Mouse (Mus musculus): ENCODE results near the gene Camk2n2.
"Not testable (repeated sequence)": the region's sequence is repeated elsewhere in the genome, so short reads cannot be mapped to it uniquely, and the experiment has no call there.

Gene Camk2n2

DNA sequence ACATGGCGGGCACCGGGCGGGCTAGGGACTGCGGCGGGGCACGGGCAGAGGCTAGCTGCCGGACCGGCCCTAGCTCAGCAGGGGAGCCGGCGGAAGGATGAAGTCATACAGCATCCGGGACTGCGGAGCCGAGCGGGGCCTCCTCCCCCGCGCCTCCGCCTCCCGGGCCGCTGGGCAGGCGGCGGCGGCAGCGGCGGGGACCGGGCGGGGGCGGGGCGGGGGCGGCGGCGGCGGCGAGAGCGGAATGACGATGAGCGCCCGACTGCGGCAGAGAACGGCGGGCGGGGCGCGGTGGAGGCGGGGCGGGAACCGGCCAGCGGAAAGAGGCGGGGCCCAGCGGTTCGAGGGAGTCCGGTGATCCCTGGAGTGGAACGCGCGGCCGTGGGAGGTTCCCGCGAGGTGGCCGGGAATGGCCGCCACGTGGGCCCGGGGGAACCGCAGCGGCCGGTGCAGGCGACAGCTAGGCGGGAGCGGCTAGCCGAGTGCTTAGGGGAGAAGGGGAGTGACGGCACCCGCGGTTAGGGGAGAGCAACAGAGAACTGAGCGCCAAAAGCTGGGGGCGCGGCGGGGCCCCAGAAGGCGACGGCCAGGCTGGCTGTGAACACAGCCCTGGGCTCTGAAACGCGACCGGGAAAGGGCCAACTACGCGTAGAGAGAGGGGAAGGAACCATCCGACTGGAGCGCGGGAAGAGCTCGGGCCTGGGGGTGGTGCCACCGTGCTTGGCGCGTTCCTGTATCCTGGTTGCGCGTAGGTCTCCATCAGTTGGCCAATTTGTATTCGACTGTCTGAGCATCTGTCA, at the start of gene Camk2n2:
Camk2n2 (minus strand) TSS at position 97 of the 800 bp plus-strand sequence.
- peak; percentile 48 for DNase-seq

DNA sequence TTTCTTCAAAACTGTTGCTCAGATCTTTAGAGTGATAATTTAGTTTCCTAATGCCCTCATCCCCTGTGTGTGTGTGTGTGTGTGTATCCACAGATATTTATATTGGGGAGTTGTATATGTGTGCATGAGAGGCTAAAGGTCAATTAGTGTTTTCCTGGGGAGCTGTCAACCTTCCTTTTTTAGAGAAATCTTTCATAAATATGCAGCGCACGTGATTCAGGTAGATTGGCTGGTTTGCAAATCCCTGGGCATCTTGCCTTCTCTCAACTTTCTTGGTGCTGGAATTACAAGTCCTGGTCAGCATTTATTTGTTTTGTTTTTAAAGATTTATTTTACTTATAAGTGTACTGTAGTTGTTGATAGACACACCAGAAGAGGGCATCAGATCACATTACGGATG, 49.2 kb upstream of the Camk2n2 start:
- DNase-seq: no peak

DNA sequence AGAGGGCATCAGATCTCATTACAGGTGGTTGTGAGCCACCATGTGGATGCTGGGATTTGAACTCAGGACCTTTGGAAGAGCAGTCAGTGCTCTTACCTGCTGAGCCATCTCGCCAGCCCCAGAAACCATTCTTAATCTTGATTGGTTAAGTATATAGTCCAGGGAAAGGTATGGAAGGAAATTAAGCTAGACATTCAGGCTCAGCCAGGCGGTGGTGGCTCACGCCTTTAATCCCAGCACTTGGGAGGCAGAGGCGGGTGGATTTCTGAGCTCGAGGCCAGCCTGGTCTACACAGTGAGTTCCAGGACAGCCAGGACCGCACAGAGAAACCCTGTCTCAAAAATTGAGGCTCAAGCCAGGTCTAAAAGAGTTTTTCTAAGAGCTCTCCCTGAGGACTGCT, 46.9 kb upstream of the Camk2n2 start, which contains the start of gene Eif4g1:
Eif4g1 (plus strand) TSS at position 301 of the 400 bp plus-strand sequence.
- not testable (repeated sequence) for DNase-seq

DNA sequence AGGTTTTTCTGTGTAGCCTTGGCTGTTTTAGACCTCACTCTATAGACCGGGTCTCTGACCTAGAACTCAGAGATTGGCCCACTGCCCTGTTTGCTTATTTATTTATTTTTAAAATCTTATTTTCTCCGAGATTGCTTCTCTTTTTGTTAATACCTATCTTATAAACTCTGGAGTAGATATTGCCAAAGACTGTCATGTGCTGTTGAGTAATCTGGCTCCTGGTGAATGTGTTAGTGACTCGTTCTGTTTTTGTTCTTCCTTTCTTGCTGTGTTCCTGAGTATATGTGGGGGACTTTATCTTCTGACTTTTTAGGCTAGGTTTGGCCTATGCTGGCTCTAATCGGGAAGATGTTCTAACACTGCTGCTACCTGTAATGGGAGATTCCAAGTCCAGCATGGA, 36.6 kb upstream of the Camk2n2 start:
- DNase-seq: no peak

DNA sequence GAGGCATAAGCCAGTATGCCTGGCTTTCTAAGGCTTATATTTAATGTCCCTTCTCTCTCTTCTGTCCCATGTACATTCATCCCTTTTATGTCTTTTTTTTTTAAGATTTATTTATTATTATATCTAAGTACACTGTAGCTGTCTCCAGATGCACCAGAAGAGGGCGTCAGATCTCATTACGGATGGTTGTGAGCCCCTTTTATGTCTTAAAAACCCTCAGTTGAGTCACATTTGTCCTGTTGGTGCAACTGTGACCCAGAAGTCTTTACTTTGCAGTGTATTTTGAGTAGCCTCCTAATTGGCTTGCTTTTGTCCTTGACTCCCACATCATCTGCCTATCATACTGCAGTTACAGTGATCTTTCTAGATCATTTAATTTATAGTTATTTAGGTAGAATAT, 32.2 kb upstream of the Camk2n2 start:
- DNase-seq: no peak

DNA sequence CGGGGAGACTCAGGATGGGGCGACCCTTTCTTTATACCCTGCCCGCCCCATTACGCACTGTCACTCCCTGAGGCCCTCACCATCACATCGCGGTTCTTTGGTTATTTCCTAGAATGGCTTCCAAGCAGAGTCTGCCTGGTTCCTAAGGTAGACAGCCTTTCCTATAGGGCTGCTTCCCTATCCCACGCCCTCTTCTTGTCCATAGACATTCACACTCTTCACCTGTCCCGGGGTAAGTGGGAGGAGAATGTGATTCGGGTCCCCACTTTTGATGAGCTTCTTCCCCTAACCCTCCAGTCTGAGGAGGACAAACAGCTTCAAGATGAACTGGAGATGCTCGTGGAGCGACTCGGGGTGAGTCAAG, 30.8 kb upstream of the Camk2n2 start:
- DNase-seq: no peak

DNA sequence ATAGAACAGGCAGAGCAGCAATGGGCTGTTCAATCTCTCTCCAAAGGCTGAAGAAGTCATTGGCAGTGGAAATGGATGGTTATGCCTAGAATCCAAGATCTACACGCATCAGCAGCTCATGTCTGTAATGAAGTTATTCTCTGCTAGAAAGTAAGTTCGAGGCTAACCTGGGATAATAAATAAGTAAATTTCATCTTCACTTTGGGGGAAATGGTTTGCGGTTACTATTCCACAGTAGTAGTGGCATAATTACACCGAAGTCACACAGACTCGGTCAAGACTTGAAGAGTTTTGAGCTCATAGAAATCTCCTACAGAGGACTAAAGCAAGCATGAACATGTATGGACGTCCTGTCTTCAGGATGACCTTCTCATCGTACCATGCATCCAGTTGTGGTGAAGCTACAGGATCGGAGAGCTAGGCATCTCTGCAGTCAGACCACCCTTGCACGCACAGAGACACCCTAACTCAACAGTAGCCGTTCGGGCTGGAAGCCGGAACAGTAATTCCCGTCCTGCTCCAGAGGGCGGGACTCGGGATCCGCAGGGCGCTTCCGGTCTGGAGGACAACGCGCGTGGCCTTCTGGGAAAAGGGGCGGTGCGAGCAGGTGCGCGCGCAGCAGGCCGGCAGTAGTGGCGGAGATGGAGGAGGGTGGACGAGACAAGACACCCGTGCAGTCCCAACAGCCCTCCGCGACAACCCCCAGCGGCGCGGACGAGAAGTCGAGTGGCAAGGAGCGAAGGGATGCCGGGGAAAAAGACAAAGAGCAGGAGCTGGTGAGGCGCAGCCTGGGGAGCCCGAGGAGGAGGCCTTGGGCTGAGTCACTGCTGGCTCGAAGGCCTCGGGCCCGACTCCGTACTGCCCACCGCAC, 30.2 kb upstream of the Camk2n2 start, which contains the start of gene Psmd2:
Psmd2 (plus strand) TSS at position 577 of the 871 bp plus-strand sequence.
- peak; percentile 95 for DNase-seq

DNA sequence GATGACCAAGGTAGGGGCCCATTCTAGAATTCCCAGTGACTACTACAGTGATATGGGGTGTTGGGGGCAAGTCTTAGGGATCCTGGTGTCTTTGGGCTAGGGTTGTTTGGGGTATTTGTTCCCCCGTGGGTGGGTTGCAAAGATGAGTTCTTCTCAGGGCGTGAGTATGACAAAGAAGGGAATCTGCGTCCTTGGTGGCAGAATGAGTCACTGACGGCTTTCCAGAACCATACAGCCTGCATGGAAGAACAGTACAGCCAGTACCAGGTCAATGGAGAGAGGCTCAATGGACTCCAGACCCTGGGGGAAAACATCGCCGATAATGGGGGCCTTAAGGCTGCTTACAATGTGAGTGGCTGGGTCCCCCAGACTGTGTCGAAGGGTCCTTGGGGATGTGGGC, 22.8 kb upstream of the Camk2n2 start:
- DNase-seq: no peak

DNA sequence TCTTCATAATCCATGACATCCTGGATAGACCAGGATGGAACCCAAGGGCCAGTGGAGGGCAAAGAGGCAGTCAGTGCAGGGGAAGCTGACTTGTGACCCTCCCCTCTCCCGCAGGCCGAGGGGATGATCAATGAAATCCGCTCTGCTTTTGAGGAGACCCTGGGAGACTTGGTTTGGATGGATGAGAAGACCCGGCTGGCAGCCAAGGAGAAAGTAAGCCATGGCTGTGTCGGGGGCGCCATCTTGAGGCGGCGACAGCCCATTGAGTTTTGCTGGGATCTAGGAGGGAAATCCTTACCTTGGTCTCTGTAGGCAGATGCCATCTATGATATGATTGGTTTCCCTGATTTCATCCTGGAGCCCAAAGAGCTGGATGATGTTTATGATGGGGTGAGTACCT, 21.1 kb upstream of the Camk2n2 start:
- peak; percentile 64 for DNase-seq

DNA sequence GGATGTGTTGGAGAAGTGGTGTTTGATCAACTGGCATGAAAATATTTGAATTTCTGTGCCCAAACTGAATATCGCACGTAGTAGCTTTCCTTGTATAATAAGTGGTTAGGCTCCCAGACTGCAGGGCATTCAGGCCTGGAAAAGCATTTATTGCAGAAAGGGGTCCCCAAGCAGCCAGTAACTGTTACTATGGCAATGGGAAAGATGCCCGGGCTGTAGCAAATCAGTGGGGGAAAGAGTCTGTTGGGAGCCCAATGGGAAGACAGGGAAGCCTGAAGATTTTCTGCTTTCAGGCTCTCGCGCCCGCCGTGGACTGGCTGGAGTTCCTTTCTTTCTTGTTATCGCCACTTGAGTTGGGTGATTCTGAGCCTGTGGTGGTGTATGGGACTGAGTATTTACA, 17.3 kb upstream of the Camk2n2 start:
- no peak for DNase-seq

DNA sequence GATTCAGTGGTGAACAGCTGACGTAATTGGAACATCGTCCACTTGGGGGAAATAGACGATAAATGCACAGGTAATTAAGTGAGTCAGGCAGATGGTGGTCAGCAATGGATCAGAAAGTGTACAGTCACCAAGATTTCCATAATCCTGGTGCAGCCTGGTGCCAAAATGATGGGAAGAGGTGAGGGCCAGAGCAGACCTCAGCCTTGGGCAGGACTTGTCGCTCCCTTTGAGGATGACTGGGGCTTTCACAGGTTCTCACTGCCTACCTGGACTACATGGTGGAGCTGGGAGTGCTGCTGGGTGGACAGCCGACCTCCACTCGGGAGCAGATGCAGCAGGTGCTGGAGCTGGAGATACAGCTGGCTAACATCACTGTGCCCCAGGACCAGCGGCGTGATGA, 16.3 kb upstream of the Camk2n2 start:
- no peak for DNase-seq

DNA sequence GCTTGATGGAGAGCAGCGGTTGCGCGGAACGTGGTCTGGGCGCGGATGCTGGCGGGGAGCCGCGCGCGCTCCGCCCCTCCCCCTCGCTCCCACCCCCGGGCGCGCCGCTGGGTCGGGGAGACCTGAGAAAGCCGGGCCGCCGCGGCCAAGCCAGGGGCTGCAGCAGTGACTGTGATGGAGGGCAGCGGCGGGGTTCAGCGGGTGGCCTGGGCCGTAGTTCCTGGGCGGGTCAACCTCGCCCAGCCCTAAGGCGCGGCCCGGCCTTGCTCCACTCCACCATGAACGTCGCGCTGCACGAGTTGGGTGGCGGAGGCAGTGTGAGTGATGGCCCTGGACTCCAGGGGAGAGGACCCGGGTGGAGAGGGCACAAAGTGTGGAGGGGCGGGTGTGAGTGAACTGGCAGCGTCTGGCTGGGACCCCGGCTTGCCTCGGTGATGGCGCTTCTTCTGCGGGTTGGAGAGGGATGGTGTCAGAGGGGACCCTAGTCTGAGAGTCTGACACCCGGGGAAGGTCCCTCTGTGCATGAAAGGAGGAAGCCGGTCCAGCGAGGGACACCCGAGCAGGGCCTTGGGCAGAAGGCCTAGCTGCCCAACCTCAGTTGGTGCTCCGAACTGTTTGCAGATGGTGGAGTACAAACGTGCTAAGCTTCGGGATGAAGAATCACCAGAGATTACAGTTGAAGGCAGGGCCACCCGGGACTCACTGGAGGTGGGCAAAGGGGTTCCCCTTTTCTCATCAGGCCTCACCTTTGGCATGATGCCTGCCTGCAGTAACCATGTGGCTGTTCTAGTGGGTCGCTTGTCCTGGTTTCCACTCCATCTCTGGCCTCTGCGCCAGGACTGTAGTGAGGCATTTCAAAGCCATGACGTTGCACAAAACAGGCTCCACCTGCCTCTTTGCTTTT, 8.9 kb upstream of the Camk2n2 start, which contains the start of gene Ece2:
Ece2 (plus strand) TSS at position 98 of the 904 bp plus-strand sequence.
- peak; percentile 8 for DNase-seq

DNA sequence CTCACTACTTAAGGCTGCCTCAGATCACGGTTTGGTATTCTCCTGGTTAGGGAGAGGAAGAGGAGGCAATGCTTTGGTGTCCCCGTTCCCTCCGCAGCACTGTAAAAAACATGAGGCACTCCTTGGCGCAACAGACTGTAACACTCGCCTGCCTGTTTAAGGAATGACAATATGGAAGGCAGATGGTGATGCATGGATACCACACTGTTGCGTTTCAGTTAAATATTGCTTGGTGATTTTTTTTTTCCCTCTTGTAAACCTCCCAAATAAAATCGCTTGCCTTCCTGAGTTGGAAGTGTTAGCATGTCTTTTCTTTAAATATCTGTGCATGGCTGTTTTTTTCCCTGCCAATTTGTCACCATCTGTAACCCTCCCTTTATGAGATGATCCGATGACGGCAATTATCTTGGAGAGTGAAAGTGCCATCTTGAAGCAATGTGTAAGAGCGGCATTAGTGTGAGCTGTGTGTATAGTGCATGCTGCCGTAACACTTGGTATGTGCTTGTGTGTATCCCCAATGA, 7.8 kb upstream of the Camk2n2 start:
- DNase-seq: no peak

DNA sequence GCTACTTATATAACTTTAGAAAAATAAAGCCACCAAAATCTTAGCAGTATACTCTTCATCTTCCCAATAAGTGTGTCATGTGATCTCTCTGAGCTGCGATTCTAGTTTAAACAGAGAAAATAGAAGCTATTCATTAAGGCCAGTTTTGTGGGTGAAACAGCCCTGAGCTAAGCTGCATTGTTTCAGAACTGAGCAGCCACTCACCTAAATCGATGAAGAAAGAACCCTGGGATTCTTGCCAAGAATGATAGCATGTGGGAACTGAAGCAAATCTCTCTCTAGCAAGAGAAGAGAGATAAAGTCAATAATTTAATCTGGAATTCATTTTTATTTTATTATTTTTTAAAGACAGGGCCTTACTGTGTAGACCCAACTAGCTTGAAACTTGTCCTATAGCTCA, 2.1 kb upstream of the Camk2n2 start:
- no peak for DNase-seq

DNA sequence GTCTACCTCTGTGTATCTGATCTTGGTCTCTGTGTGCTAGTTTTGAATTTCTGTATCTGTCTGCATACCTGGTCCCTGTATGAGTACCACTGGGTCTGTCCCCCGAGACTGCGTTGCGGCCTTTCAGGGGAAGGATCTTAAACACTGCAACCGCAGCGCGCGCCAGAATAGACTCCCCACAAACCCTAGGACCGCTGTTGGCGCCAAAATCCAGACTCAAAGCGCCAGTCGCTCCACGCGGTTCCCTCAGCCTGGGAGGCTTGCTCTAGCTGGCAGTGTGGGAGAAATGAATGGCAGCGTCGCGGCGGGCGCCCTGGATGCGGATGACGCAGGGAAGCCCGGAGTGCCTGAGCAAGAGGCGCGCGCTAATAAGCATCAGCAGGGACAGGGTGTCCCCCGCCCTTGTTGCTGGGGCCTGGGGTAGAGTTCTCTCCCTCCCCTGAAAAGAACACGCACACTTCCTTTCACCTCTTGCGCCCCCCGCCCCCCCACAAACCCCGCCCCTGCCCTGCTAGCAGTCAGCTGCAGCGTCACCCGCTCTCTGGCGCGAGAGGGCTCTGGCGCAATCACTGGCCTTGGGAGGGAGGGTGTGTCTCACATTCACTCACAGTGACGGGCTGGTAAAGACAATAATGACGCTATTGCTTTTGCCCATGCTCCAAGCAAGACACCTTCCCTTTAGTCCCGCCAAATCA, 1.1 kb upstream of the Camk2n2 start:
- DNase-seq: peak; percentile 35

DNA sequence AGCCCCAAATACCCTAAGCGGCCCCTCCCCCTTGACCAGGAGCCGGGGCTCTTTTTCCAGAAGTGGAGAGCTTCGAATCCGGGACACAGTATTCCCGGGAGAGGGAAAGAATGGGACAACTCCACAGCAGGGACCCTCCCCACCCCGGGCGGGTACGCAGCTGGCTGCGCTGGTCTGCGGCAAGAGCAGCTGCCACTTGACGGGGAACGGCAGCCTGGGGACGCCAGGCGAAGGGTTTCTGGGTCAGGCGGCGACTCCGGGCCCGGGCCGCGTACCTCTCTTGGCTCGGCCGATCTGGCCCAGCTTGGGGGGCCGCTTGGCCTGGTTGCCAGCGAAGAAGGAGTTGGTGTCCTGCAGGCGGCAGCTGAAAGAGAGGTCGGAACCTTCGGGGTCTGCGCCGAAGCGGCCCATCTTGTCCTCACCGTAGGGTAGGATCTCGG, 316 bp downstream of the Camk2n2 start:
- DNase-seq: peak; percentile 23

DNA sequence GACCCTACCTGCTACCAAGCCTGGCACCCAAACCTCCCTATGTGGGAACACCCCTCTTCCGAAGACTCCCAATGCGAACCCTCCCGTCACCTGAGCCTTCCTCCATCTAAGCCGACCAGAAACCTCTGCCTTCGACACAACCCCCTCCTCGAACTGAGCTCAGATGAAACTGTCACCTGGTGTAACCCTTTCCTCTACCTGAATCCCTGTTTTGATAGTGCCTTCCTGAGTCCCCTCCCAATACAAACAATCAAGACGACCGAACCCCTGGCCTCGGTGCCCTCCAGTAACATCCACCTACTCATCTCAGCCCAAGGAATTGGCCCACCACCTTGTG, 720 bp downstream of the Camk2n2 start:
- peak; percentile 8 for DNase-seq

DNA sequence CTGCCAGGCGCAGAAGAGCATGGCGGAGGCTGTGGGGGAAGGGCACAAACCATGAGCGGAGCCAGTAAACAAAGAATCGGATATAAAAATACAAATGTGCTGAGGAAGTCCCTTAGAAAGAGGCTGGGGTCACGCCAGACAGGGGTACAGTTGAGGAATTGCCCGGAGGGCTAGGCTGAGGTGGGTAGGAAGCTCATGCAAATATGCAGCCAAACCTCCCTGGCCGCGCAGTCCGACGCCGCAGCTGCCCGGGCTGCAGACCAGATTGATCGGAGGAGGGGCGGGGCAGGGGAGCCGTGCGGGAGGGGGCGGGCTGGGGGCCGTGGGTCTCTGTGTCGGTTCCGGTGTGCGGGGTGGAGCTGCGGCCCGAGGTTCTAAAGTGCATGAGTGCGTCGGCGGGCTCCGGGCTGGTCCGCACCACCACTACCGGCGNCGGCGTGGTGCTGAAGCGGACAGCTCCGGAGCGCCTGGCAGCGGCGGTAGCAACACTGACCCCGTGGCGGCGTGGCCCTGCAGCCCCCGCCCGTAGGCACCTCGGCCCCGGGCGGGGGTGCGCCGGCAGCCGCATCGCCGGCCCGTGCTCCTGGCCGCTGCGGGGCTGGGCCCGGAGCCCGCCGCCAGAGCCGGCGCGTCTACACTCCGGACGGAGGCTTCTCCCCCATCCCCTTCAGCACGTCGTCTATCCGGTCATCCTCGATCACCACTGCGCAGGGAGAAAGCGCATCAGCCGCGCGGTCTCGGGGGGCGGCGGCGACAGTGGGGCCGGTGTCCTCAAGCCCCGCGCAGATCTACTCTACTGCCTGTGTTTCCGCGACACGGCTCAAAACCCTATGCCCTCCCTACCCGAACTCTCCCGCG, 1.3 kb downstream of the Camk2n2 start:
- DNase-seq: no peak

DNA sequence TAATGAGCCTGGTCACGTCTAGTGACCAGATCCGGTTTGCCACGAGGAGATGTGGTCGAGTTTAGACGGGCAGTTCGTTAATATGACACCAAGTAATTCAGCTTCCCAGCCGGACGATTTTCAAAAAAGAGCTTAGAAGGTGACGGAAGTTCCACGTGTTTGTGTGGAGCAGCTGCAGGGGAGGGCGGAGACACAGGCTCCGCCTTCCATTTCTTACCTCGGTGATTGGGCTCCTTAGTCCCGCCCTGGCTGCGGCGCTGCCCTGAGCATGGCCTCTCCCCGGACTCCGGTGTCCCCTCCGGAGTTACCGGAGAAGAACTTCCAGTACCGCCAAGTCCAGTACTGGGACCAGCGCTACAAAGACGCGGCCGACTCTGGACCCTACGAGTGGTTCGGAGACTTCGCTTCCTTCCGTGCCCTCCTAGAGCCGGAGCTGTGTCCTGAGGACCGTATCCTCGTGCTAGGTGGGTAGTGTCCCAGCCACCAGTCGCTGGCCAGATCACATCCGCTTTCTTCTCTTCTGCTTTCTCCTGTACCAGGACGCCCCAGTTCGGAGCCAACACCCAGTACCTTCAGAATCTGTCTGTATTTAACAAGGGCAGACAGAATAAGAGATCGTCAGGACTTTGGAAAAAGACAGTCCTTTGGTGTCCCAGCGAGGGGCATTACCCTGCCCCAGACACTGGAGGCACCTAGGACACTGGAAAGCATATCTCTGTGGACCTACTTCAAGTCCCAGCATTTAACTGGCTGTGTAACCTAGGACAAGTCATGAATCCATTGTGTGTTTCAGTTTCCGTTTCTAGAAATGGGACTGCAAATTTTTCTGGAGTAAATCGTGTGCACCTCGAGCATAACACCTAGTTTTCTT, 9.5 kb downstream of the Camk2n2 start, which contains the start of the genes Eef1akmt4, Gm49333 and Alg3:
Eef1akmt4 (plus strand) TSS at position 237 of the 871 bp plus-strand sequence.
Gm49333 (plus strand) TSS at position 254 of the 871 bp plus-strand sequence.
Alg3 (minus strand) TSS at position 379 of the 871 bp plus-strand sequence.
- peak; percentile 85 for DNase-seq

Data from thymus, postnatal 25 days (tissue).